In the genomic region with DNA sequence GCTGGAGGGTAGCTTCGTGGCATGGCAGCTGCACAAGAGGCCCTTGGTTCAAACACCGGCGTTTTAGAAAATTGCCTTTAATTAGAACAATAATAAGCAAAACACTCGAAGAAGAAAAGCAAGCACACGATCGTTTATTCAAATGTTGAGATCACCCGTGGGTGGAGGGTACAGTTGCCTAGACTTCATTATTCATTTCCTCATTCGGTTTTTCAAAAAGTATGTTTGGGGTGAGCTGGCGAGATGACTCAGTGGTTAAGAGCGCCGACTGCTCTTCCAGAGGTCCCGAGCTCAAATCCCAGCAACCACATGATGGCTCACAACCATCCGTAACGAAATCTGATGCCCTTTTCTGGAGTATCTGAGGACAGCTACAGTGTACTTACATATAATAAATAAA, we compare ENCODE assay signal across 8 mouse cellular contexts. TPM values are rescaled to one million over a fixed set of nuclear protein-coding genes. Genes with fewer than 3 reads are reported as not detected.
DNase-seq lines count a peak whose midpoint lies in the region; ATAC-seq and TF ChIP-seq lines count a peak whose summit lies in the region.
"Not testable (repeated sequence)": the region's sequence is repeated elsewhere in the genome, so short reads cannot be mapped to it uniquely, and the experiment has no call there.

No protein-coding gene starts in this region.

- H3K4me2 ChIP-seq in embryonic facial prominence, embryonic 12.5 days (replicated peaks) = peak overlapping the region; percentile 63; the same call in 1 of the 2 replicates
- H3K4me2 ChIP-seq in forebrain, embryonic 14.5 days (ENCODE audit: low read length) = peak overlapping the region; percentile 66
- peak overlapping the region; percentile 85; the same call in 1 of the 2 replicates for H3K4me2 ChIP-seq in heart, embryonic 12.5 days
- peak overlapping the region; percentile 63; the same call in 1 of the 2 replicates for H3K4me2 ChIP-seq in hindbrain, embryonic 14.5 days (replicated peaks)
- H3K4me2 ChIP-seq in limb, embryonic 13.5 days (replicated peaks) = peak overlapping the region; percentile 76
- H3K4me2 ChIP-seq in lung, embryonic 14.5 days = peak overlapping the region; percentile 68; the same call in 1 of the 2 replicates
- peak overlapping the region; percentile 63; the same call in 1 of the 2 replicates for H3K4me2 ChIP-seq in stomach, embryonic 15.5 days

- H3K27ac ChIP-seq in embryonic facial prominence, embryonic 12.5 days; forebrain, embryonic 14.5 days (ENCODE audit: low read depth, low read length); heart, embryonic 12.5 days (ENCODE audit: poor library complexity, severe bottlenecking); hindbrain, embryonic 14.5 days; limb, embryonic 13.5 days; lung, embryonic 14.5 days (ENCODE audit: low read depth); stomach, embryonic 15.5 days: not testable (repeated sequence)

- not testable (repeated sequence) for H3K9ac ChIP-seq in embryonic facial prominence, embryonic 12.5 days; forebrain, embryonic 14.5 days (ENCODE audit: low read length); heart, embryonic 12.5 days; hindbrain, embryonic 14.5 days; limb, embryonic 13.5 days; lung, embryonic 14.5 days; stomach, embryonic 15.5 days

- H3K4me1 ChIP-seq in embryonic facial prominence, embryonic 12.5 days = peaks cover 24% of the 10 kb centered on the region; the same call in 1 of the 2 replicates
- peaks cover 16% of the 10 kb centered on the region for H3K4me1 ChIP-seq in forebrain, embryonic 14.5 days (ENCODE audit: control insufficient read depth, insufficient read depth, low read length)
- H3K4me1 ChIP-seq in heart, embryonic 12.5 days (replicated peaks) = peaks cover 23% of the 10 kb centered on the region
- H3K4me1 ChIP-seq in hindbrain, embryonic 14.5 days (replicated peaks; ENCODE audit: control insufficient read depth, insufficient read depth, low read length) = peaks cover 21% of the 10 kb centered on the region; the same call in 1 of the 2 replicates
- peaks cover 24% of the 10 kb centered on the region for H3K4me1 ChIP-seq in limb, embryonic 13.5 days
- peaks cover 11% of the 10 kb centered on the region; the same call in 1 of the 2 replicates for H3K4me1 ChIP-seq in lung, embryonic 14.5 days (ENCODE audit: insufficient read depth)
- H3K4me1 ChIP-seq in stomach, embryonic 15.5 days = peaks cover 17% of the 10 kb centered on the region; the same call in 1 of the 2 replicates

- H3K9me3 ChIP-seq in embryonic facial prominence, embryonic 12.5 days; forebrain, embryonic 14.5 days (replicated peaks; ENCODE audit: control insufficient read depth, low read length); heart, embryonic 12.5 days (replicated peaks); hindbrain, embryonic 14.5 days (ENCODE audit: control insufficient read depth, low read length); limb, embryonic 13.5 days; lung, embryonic 14.5 days (ENCODE audit: low read depth, low read length); stomach, embryonic 15.5 days: not testable (repeated sequence)

- 57% methylated on average over 14 of the region's 14 CpGs for WGBS in embryonic facial prominence, embryonic 12.5 days
- WGBS in forebrain, embryonic 14.5 days = 53% methylated on average over 14 of the region's 14 CpGs
- 64% methylated on average over 14 of the region's 14 CpGs for whole genome bisulfite sequencing in heart, embryonic 12.5 days
- WGBS in hindbrain, embryonic 14.5 days = 67% methylated on average over 14 of the region's 14 CpGs
- WGBS in limb, embryonic 13.5 days = 64% methylated on average over 14 of the region's 14 CpGs
- WGBS in lung, embryonic 14.5 days = 58% methylated on average over 14 of the region's 14 CpGs
- WGBS in stomach, embryonic 15.5 days = 59% methylated on average over 14 of the region's 14 CpGs

- not testable (repeated sequence) for TF ChIP-seq CTCF in lung, embryonic 14.5 days (IDR thresholded peaks at IDR 0.05; ENCODE audit: low read depth)

- DNase-seq in 416B (ENCODE audit: low read depth) = peak; percentile 69
- DNase-seq in forebrain, embryonic 14.5 days (ENCODE audit: low spot score); hindbrain, embryonic 14.5 days (ENCODE audit: low spot score); lung, embryonic 14.5 days: not testable (repeated sequence)

- not testable (repeated sequence) for H3K36me3 ChIP-seq in embryonic facial prominence, embryonic 12.5 days; forebrain, embryonic 14.5 days (ENCODE audit: control insufficient read depth, insufficient read depth, low read length); heart, embryonic 12.5 days; hindbrain, embryonic 14.5 days (replicated peaks; ENCODE audit: control insufficient read depth, insufficient read depth); limb, embryonic 13.5 days; lung, embryonic 14.5 days (ENCODE audit: insufficient read depth); stomach, embryonic 15.5 days

- not testable (repeated sequence) for ATAC-seq in embryonic facial prominence, embryonic 12.5 days (ENCODE audit: insufficient number of reproducible peaks, insufficient read depth, low FRiP score, low TSS enrichment); heart, embryonic 12.5 days (ENCODE audit: insufficient number of reproducible peaks, low FRiP score); hindbrain, embryonic 14.5 days (ENCODE audit: low FRiP score); limb, embryonic 13.5 days (ENCODE audit: low FRiP score, low read depth); lung, embryonic 14.5 days (ENCODE audit: insufficient read depth); stomach, embryonic 15.5 days (ENCODE audit: insufficient read depth, low FRiP score, low read depth)
- peak; percentile 4; the same call in 1 of the 2 replicates for ATAC-seq in forebrain, embryonic 14.5 days

- not testable (repeated sequence) for H3K27me3 ChIP-seq in embryonic facial prominence, embryonic 12.5 days; forebrain, embryonic 14.5 days (replicated peaks; ENCODE audit: control insufficient read depth, insufficient read depth, low read length); heart, embryonic 12.5 days (replicated peaks); lung, embryonic 14.5 days (ENCODE audit: insufficient read depth, low read length); stomach, embryonic 15.5 days (replicated peaks)
- peaks cover 15% of the 10 kb centered on the region for H3K27me3 ChIP-seq in hindbrain, embryonic 14.5 days (ENCODE audit: control insufficient read depth, insufficient read depth, low read length)
- H3K27me3 ChIP-seq in limb, embryonic 13.5 days = peaks cover 16% of the 10 kb centered on the region

- H3K4me3 ChIP-seq in embryonic facial prominence, embryonic 12.5 days; forebrain, embryonic 14.5 days (ENCODE audit: low read depth, low read length); hindbrain, embryonic 14.5 days (replicated peaks; ENCODE audit: low read length); limb, embryonic 13.5 days; lung, embryonic 14.5 days (ENCODE audit: low read depth, low read length); stomach, embryonic 15.5 days (replicated peaks): not testable (repeated sequence)
- H3K4me3 ChIP-seq in heart, embryonic 12.5 days = peak overlapping the region; percentile 41; the same call in 1 of the 2 replicates

RNA-seq across cellular contexts. Expression of gene Tpt1, which starts 15.1 kb away (rescaled TPM):
- polyA plus RNA-seq in embryonic facial prominence, embryonic 12.5 days (2016; fragmentation: Nextera tagmentation; extraction: Ambion mirVana) = 956 and 977 TPM in 2 replicates
- polyA plus RNA-seq in forebrain, embryonic 14.5 days (2014; fragmentation: Nextera tagmentation; extraction: Ambion mirVana) = 979 and 1,156 TPM in 2 replicates
- 921 and 928 TPM in 2 replicates for polyA plus RNA-seq in heart, embryonic 12.5 days (2016; fragmentation: Nextera tagmentation; extraction: Ambion mirVana)
- 775 and 871 TPM in 2 replicates for polyA plus RNA-seq in hindbrain, embryonic 14.5 days (2014; fragmentation: Nextera tagmentation; extraction: Ambion mirVana)
- 1,027 and 1,051 TPM in 2 replicates for polyA plus RNA-seq in limb, embryonic 13.5 days (2015; fragmentation: Nextera tagmentation; extraction: Ambion mirVana)
- polyA plus RNA-seq in lung, embryonic 14.5 days (2014; fragmentation: Nextera tagmentation; extraction: Ambion mirVana) = 1,140 and 1,218 TPM in 2 replicates
- polyA plus RNA-seq in stomach, embryonic 15.5 days (2015; fragmentation: Nextera tagmentation; extraction: Ambion mirVana) = 999 and 1,085 TPM in 2 replicates

RNA-seq across cellular contexts. Expression of gene Slc25a30, which starts 43.0 kb away (rescaled TPM):
- polyA plus RNA-seq in embryonic facial prominence, embryonic 12.5 days (2016; fragmentation: Nextera tagmentation; extraction: Ambion mirVana) = 5.3 and 5.5 TPM in 2 replicates
- polyA plus RNA-seq in forebrain, embryonic 14.5 days (2014; fragmentation: Nextera tagmentation; extraction: Ambion mirVana) = 10.0 and 11.6 TPM in 2 replicates
- 5.5 and 6.0 TPM in 2 replicates for polyA plus RNA-seq in heart, embryonic 12.5 days (2016; fragmentation: Nextera tagmentation; extraction: Ambion mirVana)
- polyA plus RNA-seq in hindbrain, embryonic 14.5 days (2014; fragmentation: Nextera tagmentation; extraction: Ambion mirVana) = 10.5 and 12.8 TPM in 2 replicates
- polyA plus RNA-seq in limb, embryonic 13.5 days (2015; fragmentation: Nextera tagmentation; extraction: Ambion mirVana) = 4.9 and 5.3 TPM in 2 replicates
- 4.1 and 4.7 TPM in 2 replicates for polyA plus RNA-seq in lung, embryonic 14.5 days (2014; fragmentation: Nextera tagmentation; extraction: Ambion mirVana)
- 3.2 and 3.3 TPM in 2 replicates for polyA plus RNA-seq in stomach, embryonic 15.5 days (2015; fragmentation: Nextera tagmentation; extraction: Ambion mirVana)
